ENCODE assay signal across 33 mouse cellular contexts in genomic region chr3:58493621-58494020, GRCm38 (mm10). TPM values are rescaled to one million over a fixed set of nuclear protein-coding genes. Genes with fewer than 3 reads are reported as not detected.
DNase-seq lines count a peak whose midpoint lies in the region; ATAC-seq lines count a peak whose summit lies in the region.
"Had no signal": no experiment of that assay in that cellular context is flagged by ENCODE, and none has a peak within 500 bp of the region (broad histone marks: within the 10 kb centered on the region; RNA-seq: fewer than 3 reads in every experiment).

No protein-coding gene starts in this region.

- H3K4me3 ChIP-seq in forebrain, embryonic 15.5 days, result no peak overlapping the region
- H3K4me3 ChIP-seq: embryonic facial prominence, embryonic 13.5 days; forebrain, embryonic 13.5 days; heart, embryonic 13.5 days; left cerebral cortex, adult 2 months; limb, embryonic 13.5 days; lung, embryonic 15.5 days; midbrain, embryonic 10.5 days; myocyte; neural tube, embryonic 13.5 days had no signal

- peak; percentile 27 for DNase-seq in layer of hippocampus, adult 11-12 months (ENCODE audit: low spot score)
- no peak for DNase-seq in layer of hippocampus, postnatal 25 days (ENCODE audit: extremely low spot score in 1 of 2, low spot score in 1 of 2)
- DNase-seq in right cerebral cortex, adult 18-20 months, result peak; percentile 55
- no peak for DNase-seq in right cerebral cortex, postnatal 4 days
- DNase-seq in layer of hippocampus, adult 8-10 months (ENCODE audit: low spot score in 2 of 2), result peak; percentile 19 to 49
- DNase-seq in liver, result no peak
- DNase-seq: adrenal gland, adult 8-10 months; B cell, adult 2 months; cerebellum, adult 18-20 months; cerebellum, postnatal 14 days; gastrocnemius, postnatal 14 days; heart, adult 18-20 months; heart, postnatal 14 days; kidney, postnatal 25 days; retina, postnatal 1 day; spleen, adult 18-20 months; thymus, postnatal 14 days had no signal

- no peak overlapping the region for H3K4me2 ChIP-seq in forebrain, embryonic 15.5 days (replicated peaks)
- H3K4me2 ChIP-seq: embryonic facial prominence, embryonic 13.5 days; forebrain, embryonic 13.5 days; heart, embryonic 13.5 days; limb, embryonic 13.5 days; lung, embryonic 15.5 days; neural tube, embryonic 13.5 days had no signal

- 87% methylated on average over 4 of the region's 4 CpGs for WGBS in forebrain, embryonic 15.5 days

- no peaks in the 10 kb centered on the region for H3K4me1 ChIP-seq in forebrain, embryonic 15.5 days
- H3K4me1 ChIP-seq: embryonic facial prominence, embryonic 13.5 days; forebrain, embryonic 13.5 days; heart, embryonic 13.5 days; limb, embryonic 13.5 days; lung, embryonic 15.5 days; midbrain, embryonic 10.5 days; neural tube, embryonic 13.5 days had no signal

- no peaks in the 10 kb centered on the region for H3K9me3 ChIP-seq in forebrain, embryonic 15.5 days
- H3K9me3 ChIP-seq: embryonic facial prominence, embryonic 13.5 days; forebrain, embryonic 13.5 days; G1E; heart, embryonic 13.5 days; limb, embryonic 13.5 days; lung, embryonic 15.5 days; midbrain, embryonic 10.5 days; neural tube, embryonic 13.5 days had no signal

- no peak for ATAC-seq in forebrain, embryonic 15.5 days (replicated peaks)
- ATAC-seq: forebrain, embryonic 13.5 days; intestine, postnatal 0 days; midbrain, embryonic 16.5 days had no signal

- H3K27me3 ChIP-seq in forebrain, embryonic 15.5 days, result no peaks in the 10 kb centered on the region
- H3K27me3 ChIP-seq: CH12.LX; embryonic facial prominence, embryonic 13.5 days; forebrain, embryonic 13.5 days; heart, embryonic 13.5 days; limb, embryonic 13.5 days; lung, embryonic 15.5 days; neural tube, embryonic 13.5 days had no signal

- no peak overlapping the region for H3K9ac ChIP-seq in forebrain, embryonic 15.5 days (replicated peaks)
- H3K9ac ChIP-seq: embryonic facial prominence, embryonic 13.5 days; forebrain, embryonic 13.5 days; heart, embryonic 13.5 days; limb, embryonic 13.5 days; liver, embryonic 14.5 days; lung, embryonic 15.5 days; neural tube, embryonic 13.5 days had no signal

- H3K36me3 ChIP-seq in forebrain, embryonic 15.5 days, result no peaks in the 10 kb centered on the region
- H3K36me3 ChIP-seq: embryonic facial prominence, embryonic 13.5 days; G1E; heart, embryonic 13.5 days; limb, embryonic 13.5 days; lung, embryonic 15.5 days; midbrain, embryonic 10.5 days; neural tube, embryonic 13.5 days had no signal

- H3K27ac ChIP-seq in forebrain, embryonic 15.5 days (replicated peaks), result no peak overlapping the region
- H3K27ac ChIP-seq: embryonic facial prominence, embryonic 13.5 days; forebrain, embryonic 13.5 days; heart, embryonic 13.5 days; left cerebral cortex, adult 2 months; limb, embryonic 13.5 days; liver, embryonic 14.5 days; lung, embryonic 15.5 days; macrophage; midbrain, embryonic 10.5 days; neural tube, embryonic 13.5 days had no signal

RNA-seq across cellular contexts. Expression of gene Eif2a, which starts 32.0 kb away (rescaled TPM):
- total RNA-seq in layer of hippocampus, postnatal 25 days (2021), result 10 to 100 TPM; 47.5 to 48.9 TPM
- 10 to 100 TPM; 48.3 to 55.8 (median 49.8) TPM for total RNA-seq in layer of hippocampus, adult 8-10 months (2022)
- 47.1 and 49.5 TPM in 2 replicates for polyA plus RNA-seq in forebrain, embryonic 15.5 days (2015; fragmentation: Nextera tagmentation; extraction: Ambion mirVana)

RNA-seq across cellular contexts. Expression of gene Serp1, which starts 32.1 kb away (rescaled TPM):
- 10 to 100 TPM; 24.9 to 27.5 TPM for total RNA-seq in layer of hippocampus, postnatal 25 days (2021)
- total RNA-seq in layer of hippocampus, adult 8-10 months (2022), result 10 to 100 TPM; 22.5 to 25.9 (median 24.6) TPM
- 87.1 and 87.6 TPM in 2 replicates for polyA plus RNA-seq in forebrain, embryonic 15.5 days (2015; fragmentation: Nextera tagmentation; extraction: Ambion mirVana)

Comparison
In these comparisons a context has a peak if more than half of its experiments do, and no peak if none do; other contexts are left out.
1. DNase-seq: peak in layer of hippocampus, adult 11-12 months (single experiment), right cerebral cortex, adult 18-20 months (single experiment) and layer of hippocampus, adult 8-10 months (2 of 2); none in layer of hippocampus, postnatal 25 days (0 of 2), right cerebral cortex, postnatal 4 days (single experiment) and liver (single experiment).